Mouse (Mus musculus): ENCODE measurements around the gene Bcl9l.

Bcl9l gene

GRCm38 (mm10) chr9:44483510-44484044, 952 bp downstream of the Bcl9l start:
- DNase-seq: peak in 1 of 2 experiments; percentile 56

GRCm38 (mm10) chr9:44484311-44485104, 1.9 kb downstream of the Bcl9l start:
- DNase-seq: no peak

- DNase-seq: no peak
These were observed 2.5 kb downstream of the Bcl9l start for GRCm38 (mm10) chr9:44485105-44485515.

GRCm38 (mm10) chr9:44485516-44486161, 3.0 kb downstream of the Bcl9l start:
- DNase-seq: no peak

- no peak for DNase-seq
These were observed 3.7 kb downstream of the Bcl9l start for GRCm38 (mm10) chr9:44486335-44486734.

- no peak for DNase-seq
These were observed 4.3 kb downstream of the Bcl9l start for GRCm38 (mm10) chr9:44486741-44487421.

- no peak for DNase-seq
These were observed 4.8 kb downstream of the Bcl9l start for GRCm38 (mm10) chr9:44487441-44487840.

- DNase-seq: no peak
These were observed 5.8 kb downstream of the Bcl9l start for GRCm38 (mm10) chr9:44488416-44488815.

GRCm38 (mm10) chr9:44488855-44489381, 6.3 kb downstream of the Bcl9l start:
- DNase-seq: peak in 1 of 2 experiments; percentile 10

GRCm38 (mm10) chr9:44489651-44490085, 7.0 kb downstream of the Bcl9l start:
- peak in 1 of 2 experiments; percentile 4 for DNase-seq

- DNase-seq: peak in 1 of 2 experiments; percentile 3
These were observed 7.7 kb downstream of the Bcl9l start for GRCm38 (mm10) chr9:44490086-44490967.

GRCm38 (mm10) chr9:44491351-44491750, 8.7 kb downstream of the Bcl9l start:
- no peak for DNase-seq

GRCm38 (mm10) chr9:44492631-44493461, 10.2 kb downstream of the Bcl9l start:
- no peak for DNase-seq

GRCm38 (mm10) chr9:44494261-44494862, 11.7 kb downstream of the Bcl9l start:
- peak; percentile 59 to 76 for DNase-seq

- DNase-seq: peak in 1 of 2 experiments; percentile 54
These were observed 12.5 kb downstream of the Bcl9l start for GRCm38 (mm10) chr9:44494863-44495809.

GRCm38 (mm10) chr9:44495810-44496344, 13.3 kb downstream of the Bcl9l start:
- DNase-seq: no peak

- DNase-seq: peak in 1 of 2 experiments; percentile 4
These were observed 14.3 kb downstream of the Bcl9l start for GRCm38 (mm10) chr9:44496803-44497461.
